Mouse (Mus musculus) T-helper 1 cell (primary cell): ENCODE results near the gene Gfod2.

Source experiments
- in situ Hi-C: fragments of 300-600 bp; cut with MboI, MseI; formaldehyde crosslinking; loops from one replicate; pipeline ENCODE4 v1.15.1; 2025; ENCODE audit warnings: high pct_unique_total_duplicates

The Gfod2 gene

GRCm38 (mm10) chr8:105685796-105686308, 72.6 kb downstream of the Gfod2 start, which contains the start of gene Carmil2:
Gene Carmil2 (plus strand): TSS chr8:105686274.
- in situ Hi-C loops, result loop anchor here (5.0 kb wide), 1 partner anchor 69 kb away; no protein-coding TSS in a partner anchor

- in situ Hi-C loops, result loop anchor here (5.0 kb wide), 1 partner anchor 68 kb away; no protein-coding TSS in a partner anchor
Measured at GRCm38 (mm10) chr8:105685325-105685724, 73.1 kb downstream of the Gfod2 start.

- in situ Hi-C loops, result no loop called here
Measured at GRCm38 (mm10) chr8:105677891-105678290, 80.6 kb downstream of the Gfod2 start.
